16 mouse cellular contexts compared by ENCODE assay signal in genomic region chr5:92688569-92688968, GRCm38 (mm10).
"Had no signal": no experiment of that assay in that cellular context is flagged by ENCODE, and none has a peak within 500 bp of the region (broad histone marks: within the 10 kb centered on the region; RNA-seq: fewer than 3 reads in every experiment).

No protein-coding gene starts in this region.

- H3K4me3 ChIP-seq: layer of hippocampus, adult 2 months; left cerebral cortex, adult 2 months; liver, embryonic 13.5 days; stomach, embryonic 15.5 days had no signal

- H3K27ac ChIP-seq: kidney, postnatal 0 days; layer of hippocampus, adult 2 months; left cerebral cortex, adult 2 months; liver, embryonic 13.5 days; stomach, embryonic 15.5 days had no signal

- H3K9ac ChIP-seq: liver, embryonic 13.5 days; stomach, embryonic 15.5 days had no signal

- H3K9me3 ChIP-seq: liver, embryonic 13.5 days; stomach, embryonic 15.5 days had no signal

- H3K27me3 ChIP-seq: stomach, embryonic 15.5 days had no signal

- H3K36me3 ChIP-seq: liver, embryonic 13.5 days; stomach, embryonic 15.5 days had no signal

- H3K4me1 ChIP-seq: liver, embryonic 13.5 days; stomach, embryonic 15.5 days had no signal

- H3K4me2 ChIP-seq: liver, embryonic 13.5 days; midbrain, embryonic 11.5 days; stomach, embryonic 15.5 days had no signal

- DNase-seq: kidney, postnatal 25 days; layer of hippocampus, adult 9-11 months; liver, embryonic 13.5 days; lung, adult 2 months; lung, postnatal 14 days; lung, postnatal 4 days; midbrain, embryonic 14.5 days; spleen, adult 18-20 months; thymus, adult 18-20 months; thymus, postnatal 14 days; thymus, postnatal 4 days had no signal
